Mouse (Mus musculus): ENCODE results near the gene Mllt3.

Gene Mllt3

DNA sequence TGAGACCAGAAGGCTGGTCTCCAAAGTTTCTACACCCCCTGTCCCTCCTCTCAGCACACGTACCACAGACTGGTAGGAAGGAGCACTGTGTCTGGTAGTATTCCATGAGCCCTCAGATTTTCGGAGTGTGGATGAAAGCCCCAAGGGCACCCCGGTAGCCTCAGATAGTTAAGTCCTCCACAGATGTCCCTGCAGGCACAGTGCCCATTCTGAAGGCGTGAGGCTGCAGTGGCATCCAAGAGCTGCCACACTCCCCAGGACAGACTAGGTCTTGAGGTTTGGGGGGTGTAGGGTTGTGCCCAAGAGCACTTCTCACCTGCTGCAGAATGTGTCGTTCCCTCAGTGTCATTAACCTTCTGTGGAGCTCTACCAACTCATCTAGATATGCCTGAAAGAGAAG, 251.2 kb downstream of the Mllt3 start:
- no peak for DNase-seq (ENCODE audit: low read depth, low spot score)

DNA sequence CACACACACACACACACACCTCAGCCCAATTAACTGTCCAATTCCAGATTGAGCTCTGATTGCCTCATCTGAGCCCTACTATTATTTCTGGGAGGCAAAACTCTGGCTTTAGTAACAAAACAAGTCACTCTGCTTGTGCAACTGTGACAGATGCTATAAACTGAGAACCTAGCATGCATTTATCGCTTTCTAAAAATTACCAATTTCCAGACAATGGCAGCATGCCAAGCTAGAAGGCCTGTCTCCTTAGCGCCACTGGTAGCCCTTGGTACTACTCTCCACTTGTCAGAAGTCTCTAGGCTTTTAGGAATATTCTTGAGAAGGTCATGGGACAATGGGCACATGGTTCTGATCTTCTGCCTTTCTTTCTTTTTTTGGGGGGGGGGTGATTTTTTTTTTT, 257.4 kb downstream of the Mllt3 start:
- no peak for DNase-seq (ENCODE audit: low read depth, low spot score)

DNA sequence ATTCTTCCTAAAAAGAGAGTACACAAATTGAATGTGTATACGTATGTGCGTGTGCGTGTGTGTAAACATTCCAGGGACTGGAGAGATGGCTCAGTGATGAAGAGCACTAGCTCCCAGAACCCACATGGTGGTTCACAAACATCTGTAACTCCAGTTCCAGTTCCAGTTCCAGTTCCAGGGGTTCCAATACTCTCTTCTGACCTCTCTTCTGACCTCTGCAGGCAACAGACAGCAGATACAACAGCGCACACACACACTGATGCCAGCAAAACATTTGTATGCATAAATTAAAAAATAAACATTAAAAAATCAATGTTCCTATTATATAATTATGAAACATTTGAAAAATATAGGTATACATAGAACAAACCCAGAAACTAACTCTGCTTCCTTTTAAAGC, 258.6 kb downstream of the Mllt3 start:
- DNase-seq (ENCODE audit: low read depth, low spot score): no peak

DNA sequence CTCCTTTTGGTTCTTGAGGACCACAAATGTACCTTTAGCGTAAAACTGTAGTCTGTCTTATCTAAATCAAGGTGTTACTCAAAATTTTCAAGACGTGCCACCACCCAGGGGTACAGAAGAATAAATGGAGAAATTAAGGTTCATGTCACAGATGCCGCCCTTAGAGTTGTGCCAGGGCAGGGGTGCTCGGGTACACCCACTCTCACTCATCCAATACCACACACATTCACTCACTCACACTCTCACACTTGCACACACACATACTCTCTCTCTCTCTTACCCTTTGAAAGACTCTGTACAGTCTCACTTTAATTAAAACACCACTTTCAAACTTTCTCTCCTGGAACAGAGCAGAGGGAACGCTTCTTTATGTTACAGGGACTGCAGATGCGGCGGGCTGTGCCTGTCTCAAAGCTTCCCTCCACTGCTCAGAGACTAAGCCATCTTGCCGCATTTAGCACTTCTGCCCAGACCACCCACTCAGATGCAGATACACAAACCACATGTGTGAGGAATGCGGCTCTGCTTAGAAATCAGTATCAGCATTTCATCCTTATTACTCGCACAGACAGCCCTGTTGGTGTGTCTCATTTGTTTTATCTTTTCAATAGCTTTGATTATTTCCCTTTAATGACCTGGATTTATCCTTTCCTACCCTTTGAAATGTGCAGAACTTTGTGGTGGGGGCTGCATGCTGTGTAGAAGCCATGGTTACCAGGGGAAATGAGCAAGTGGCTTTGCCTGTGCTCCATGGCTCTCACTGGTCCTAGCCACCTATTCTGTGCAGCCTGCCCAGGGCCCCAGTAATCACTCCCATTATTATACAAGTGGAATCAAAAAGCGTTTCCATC, 265.2 kb downstream of the Mllt3 start:
- no peak for DNase-seq (ENCODE audit: low read depth, low spot score)

DNA sequence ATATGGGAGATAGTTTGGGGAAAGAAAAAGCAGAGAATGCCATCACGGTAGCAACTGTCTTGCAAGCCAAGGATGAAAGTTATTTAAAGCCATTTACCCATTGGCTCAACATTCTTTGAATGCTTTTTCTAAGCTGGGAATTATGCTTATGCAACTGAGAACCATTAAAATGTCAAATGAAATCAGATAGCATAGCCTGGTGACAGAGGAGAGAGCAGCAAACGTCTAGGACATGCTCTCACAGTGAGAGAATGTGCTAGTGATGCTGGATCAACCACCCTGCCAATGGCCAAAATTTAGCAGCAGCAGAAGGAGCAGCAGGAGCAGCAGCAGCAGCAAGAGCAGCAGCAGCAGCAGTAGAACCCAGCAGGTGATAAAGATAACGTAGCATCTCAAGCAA, 267.4 kb downstream of the Mllt3 start:
- DNase-seq (ENCODE audit: low read depth, low spot score): peak; percentile 40

DNA sequence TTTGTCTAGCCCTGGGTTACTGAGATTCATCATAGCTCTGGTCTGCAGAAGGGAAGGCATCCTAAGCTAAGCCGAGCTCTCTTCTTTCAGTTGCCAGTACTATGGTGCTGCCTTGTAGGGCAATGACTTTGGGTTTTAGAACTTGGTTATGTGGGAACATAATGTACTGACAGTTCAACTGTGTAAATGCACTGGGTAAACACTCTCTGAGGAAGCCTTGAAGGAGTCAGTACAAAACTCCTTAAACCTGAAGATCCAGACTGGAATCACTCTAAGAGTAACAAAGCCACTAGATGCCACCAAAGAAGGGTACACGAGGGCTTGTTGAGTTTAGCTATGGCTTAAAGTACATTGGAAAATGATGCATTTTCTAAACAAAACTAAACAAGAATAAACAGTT, 272.1 kb downstream of the Mllt3 start:
- DNase-seq (ENCODE audit: low read depth, low spot score): no peak

DNA sequence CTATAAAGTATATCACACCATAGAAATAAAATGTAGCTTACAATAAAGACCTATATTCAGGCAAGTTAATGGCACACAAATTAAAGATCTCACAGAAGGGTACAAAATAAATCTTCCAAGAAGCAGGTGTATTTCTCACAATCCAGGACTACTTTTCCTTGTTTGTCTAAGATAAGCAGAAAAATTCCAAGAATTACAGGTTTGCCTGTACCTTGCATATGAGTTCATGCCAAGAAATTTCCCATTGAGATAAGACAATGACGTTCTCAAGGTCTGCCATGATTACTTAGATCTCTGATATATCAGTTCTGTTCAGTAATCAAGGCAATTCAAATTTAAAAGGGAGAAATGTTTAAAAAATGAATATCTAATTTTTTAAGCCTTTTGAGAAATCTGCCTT, 272.9 kb downstream of the Mllt3 start:
- DNase-seq (ENCODE audit: low read depth, low spot score): no peak

DNA sequence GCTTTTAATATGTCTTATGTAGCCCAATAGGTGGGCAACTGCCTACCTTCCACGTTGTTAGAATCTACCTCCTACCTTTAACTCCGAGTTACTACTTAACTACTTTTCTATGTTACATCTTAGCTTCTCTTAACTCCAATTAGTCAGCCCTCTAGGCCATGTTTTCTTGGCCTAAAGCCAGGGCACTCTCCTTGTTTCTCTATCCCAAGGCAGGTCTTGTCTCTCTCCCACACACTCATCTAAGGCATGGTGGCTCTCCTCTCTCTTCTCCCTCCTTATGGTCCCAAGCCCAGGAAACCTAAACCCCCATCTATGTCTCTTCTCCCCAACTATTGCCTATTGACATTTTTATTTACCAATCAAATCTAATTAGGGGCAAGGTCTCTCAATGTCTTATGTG, 273.5 kb downstream of the Mllt3 start:
- DNase-seq (ENCODE audit: low read depth, low spot score): no peak

DNA sequence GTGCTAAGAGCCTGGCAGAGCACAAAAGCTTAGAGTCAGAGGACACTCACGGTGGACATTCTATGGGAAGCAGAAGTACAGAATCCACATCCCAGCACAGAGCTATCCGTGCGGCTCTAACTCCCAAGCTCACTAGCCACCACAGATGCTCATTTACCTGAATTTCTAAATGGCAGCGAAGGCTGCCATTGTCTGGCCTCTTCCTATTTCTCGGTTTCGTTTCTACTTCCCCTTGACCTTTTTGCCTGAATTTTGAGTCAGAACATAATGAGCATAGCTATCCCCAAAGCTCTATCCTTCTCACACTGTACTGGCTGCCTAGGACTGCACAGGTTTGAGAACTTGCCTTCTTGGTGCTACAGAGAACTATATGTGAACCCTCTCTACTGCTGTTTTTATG, 274.1 kb downstream of the Mllt3 start:
- DNase-seq (ENCODE audit: low read depth, low spot score): no peak

DNA sequence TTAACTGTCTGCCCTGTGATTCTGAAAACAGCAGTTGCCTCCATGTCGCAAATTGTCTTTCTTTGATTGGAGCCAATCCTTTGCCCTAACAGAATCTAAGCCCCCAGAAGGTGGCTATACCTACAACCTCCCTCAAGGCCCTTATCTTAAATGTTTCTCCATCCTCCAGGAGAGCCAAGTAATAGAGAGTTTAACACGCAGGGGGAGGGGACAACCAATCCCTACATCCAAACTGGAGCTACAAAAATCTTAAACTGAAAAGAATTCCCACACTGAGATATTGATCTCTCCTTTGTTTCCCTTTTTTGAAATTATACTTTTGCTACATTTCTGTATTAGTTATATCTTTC, 281.7 kb downstream of the Mllt3 start:
- no peak for DNase-seq (ENCODE audit: low read depth, low spot score)

DNA sequence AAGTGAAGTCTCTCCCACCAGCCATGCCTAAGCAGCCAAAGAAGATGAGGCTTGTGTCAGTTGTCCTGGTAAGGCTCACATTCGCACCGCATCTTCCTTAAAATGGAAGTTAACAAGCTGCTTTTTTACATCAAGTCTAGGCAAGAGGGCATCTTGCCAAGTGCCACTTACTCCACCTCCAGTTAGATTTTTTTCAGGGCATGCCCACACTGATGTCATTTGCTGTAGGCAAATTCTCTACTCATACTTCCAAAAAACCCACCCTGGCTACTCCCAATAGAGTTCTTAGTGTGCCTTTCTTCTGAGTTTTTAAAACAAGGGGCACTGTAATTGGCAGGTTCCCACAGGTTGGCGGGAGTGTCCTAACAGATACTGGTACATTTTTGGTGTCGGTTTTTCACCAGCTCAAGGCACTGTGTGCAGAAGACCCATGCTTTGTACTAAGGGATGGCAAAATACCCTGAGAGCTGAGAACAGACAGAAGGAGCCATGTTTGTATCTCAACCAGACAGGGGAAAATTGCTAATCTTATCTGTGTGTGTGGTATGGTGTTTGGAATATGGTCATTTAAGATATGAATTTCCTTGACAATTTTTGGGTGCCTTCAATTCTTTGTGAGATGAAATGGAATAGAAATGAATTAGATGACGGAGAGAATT, 282.2 kb downstream of the Mllt3 start:
- DNase-seq (ENCODE audit: low read depth, low spot score): no peak

DNA sequence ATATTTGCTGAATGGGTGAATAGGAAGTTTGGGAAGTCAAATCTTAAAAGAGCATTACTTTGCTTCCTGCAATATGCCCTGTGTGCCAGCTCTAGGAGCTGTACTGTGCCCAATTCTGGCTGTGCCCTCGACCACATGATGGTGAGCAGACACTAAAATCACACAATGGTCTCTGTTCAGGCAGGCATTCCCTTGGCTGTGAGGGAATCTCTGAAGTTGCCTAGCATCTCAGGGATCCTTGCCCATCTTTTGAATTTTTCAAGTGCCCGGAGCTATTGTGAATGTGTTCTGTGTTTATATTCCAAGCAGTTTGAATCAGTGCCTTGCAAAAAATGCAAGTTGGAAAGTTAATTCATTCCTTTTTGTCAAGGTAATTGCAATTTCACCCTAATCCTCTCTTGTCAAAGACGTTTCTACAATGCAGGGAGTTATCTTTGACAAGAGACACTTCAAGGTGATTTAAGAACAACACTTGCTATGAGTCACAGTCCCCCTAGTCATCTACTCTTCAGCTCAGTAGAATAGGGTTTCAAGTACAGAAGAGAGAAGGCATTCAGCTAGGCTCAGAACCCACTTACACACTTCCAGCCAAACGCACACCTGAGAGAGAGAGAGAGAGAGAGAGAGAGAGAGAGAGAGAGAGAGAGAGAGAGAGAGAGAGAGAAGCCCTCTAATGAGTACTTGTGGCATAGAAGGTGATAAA, 283.5 kb downstream of the Mllt3 start:
- DNase-seq (ENCODE audit: low read depth, low spot score): no peak

DNA sequence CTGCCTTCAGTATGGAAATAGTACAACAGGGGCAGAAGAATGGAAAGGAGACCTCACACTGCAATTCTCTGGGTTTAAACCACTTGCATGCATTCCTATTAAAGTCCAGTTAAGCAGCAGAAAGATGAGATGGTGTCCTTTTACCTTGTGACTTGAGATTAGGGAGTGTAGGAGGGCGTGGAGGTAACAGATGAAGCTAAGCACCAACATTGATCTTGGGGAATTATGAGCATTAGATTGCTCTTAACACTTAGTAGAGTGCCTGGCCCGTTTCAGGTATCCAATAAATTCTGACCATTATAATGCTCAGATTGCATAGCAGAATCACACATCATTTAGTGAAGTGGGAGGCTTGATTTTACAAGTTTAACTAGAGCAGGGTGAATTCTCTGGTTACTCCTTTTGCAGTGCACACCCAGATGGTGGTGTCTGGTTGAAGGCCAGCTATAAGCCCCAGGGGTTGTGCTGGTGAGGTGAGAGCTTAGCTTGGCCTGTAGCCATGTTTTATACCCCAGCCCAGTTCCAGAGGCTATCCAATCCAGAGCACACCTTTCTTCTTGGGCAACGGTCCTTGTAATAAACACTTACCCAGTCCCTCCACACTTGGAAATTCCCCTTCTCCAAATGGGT, 288.0 kb downstream of the Mllt3 start:
- no peak for DNase-seq (ENCODE audit: low read depth, low spot score)

DNA sequence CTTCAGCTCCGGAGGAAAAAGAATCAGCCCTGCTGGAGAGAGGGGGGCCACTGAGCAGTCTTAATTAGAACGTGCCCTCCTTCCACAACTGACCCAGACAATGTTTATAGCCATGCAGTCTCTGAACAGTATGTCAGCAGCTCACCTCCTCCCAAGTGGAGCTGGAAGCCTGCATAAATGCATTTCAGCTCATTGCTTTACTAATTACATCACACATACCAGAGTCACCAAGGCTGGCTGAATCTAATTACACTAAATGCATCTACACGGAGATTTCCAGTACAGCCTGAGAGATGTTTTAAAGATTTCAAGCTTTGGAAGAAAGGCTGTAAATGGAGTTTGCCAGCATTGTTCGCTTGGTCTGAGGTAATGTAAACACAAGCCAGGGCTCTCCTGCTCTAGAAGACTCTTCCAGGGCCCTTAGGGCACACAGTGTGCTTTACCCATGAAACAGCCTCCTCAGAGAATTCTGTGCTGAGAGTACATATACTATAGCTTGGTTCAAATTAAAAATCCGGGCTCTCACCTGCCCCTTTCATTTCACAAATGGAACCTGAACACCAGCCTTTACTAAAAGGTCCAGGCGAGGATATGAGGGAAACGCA, 293.5 kb downstream of the Mllt3 start:
- no peak for DNase-seq (ENCODE audit: low read depth, low spot score)

DNA sequence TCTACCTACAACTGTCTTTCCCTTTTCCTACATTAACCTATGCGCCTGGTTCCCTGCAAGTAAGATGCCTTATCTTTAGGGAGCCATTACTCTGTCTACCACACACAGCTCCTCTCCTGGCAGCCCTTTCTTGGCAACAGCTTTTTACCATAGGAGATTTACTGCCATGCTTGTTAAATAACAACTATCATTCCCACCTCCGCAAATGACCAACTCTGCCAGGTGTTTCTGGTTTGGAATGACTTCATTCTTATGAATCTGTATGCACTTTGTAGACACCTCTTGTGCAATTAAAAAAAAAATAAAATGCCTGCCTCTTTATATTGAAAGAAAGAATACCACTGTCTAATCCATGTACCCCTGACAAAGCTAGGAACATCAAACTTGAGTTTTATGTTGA, 294.1 kb downstream of the Mllt3 start:
- DNase-seq (ENCODE audit: low read depth, low spot score): no peak

DNA sequence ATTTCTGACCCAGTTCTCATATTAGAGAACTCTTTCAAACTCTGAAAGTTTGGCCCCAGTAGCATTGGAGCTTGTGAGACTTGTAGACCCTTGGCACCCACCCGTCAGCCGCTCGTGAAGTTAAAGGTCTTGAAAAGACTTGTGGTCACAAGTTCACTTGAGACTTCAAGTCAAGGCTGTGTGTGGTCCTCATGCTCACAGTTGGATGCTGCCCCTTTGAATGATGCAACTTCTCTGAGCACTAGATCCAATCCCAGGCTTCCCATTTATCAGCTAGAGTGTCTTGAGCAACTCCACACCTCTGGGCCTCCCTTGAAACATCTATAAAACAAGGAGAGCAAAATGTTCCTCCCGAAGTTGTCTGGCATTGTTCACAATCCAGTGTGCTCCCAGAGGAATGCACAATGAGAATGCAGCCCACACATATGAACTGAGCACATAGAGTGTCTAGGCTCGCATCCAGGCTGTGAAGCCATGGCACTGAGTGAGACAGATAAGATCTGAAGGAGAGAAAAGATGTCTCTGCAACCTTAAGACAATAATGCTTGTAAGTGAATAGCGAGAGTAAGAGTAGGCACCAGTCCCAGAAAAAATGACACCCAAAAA, 295.9 kb downstream of the Mllt3 start:
- DNase-seq (ENCODE audit: low read depth, low spot score): peak; percentile 20

DNA sequence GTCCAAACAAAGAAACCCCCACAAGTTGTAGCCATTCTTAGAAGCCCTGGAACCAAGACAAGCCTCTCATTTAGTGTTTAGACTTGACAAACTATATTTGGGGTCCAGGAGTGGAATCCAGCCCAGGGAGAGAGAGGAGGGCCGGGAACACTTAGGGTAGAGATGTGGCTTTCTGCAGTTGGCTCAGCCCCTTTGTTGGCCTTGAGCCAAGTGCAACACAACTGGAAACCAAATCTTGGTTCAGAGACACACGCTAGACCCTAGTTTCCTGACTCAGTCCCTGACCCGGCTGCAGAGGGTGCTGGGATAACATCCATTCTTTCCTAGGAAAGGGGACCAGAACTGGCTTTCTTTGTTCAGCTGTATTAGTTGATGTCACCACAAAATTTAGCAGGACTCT, 296.4 kb downstream of the Mllt3 start:
- no peak for DNase-seq (ENCODE audit: low read depth, low spot score)

DNA sequence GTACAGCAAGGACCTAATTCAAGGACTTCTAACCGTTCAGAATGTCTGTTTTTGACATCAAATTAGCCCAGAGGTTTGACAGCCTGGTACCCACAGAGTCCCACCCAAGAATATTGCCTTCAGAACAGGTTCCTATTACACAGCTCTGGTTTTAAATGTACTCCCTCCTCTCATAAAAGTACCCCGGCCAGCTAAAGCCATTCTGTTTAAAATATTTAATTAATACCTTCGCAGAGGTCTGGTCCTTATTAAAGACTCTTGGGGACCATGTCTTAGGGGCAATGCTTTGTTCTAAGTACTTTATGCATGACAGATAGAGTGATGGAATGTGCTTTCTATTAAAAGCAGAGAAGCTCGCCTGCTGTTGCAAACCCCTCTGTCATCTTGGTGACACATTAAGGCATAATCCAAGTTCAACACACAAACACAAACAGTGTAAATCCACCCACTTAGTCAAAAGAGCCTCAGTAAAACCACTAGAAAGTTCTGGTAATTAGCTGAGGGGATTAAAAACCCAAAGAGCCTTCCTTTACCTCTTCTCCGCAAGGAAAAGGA, 302.0 kb downstream of the Mllt3 start:
- no peak for DNase-seq (ENCODE audit: low read depth, low spot score)

DNA sequence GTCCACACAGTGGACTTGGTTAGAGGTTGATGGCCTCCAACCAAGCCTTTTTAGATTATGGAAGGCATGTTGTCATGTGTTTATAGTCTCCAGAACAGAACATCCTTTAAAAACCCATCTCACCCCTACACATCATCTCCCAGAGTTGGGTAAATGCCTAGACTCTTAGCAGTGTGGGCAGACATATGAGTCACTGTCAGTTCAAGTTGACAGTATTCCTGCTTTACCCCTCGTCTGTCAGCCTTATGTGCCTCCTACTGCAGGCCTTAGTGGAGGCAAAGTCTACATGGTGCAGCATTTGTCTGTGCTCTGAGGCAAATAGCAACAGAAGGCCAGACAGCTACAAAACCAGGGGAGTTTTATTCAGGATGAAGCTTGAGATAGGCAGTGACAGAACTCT, 304.6 kb downstream of the Mllt3 start:
- no peak for DNase-seq (ENCODE audit: low read depth, low spot score)

DNA sequence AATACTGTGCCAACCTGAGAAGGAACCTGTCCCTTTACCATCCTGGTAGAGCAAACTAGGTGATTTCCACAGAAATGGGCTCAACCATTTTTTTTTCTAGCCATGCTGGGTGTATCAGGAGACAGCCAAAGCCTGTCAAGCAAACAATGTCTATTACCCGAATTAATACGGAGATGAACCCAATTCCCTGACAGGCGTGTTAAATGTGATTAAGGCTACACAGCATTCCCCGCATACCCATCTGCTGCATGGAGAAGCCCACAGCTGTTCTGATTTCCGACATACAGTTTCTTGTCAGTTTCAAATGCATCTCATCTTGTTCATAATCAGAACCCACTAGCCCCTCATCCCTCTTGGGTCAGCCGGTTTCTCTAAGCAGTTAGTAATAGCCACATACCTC, 309.7 kb downstream of the Mllt3 start:
- DNase-seq (ENCODE audit: low read depth, low spot score): no peak
